Mouse (Mus musculus) hindbrain, embryonic 16.5 days (tissue): ENCODE measurements around the gene Sun2. TPM values are rescaled to one million over a fixed set of nuclear protein-coding genes. Genes with fewer than 3 reads are reported as not detected.

Source experiments
- ATAC-seq: fragments of 200-750 bp; cut with Nextera tagmentation; 2 replicates; pipeline ENCODE4 v1.8.0; 2017; ENCODE audit warnings: moderate TSS enrichment, moderate library complexity
- H3K27ac ChIP-seq: fragments of 300-500 bp; sonication (generic); 2 replicates; pipeline ENCODE4 v1.5.1; 2014; ENCODE audit warnings: low read depth, mild to moderate bottlenecking, control low read depth, low read length, moderate library complexity
- H3K27me3 ChIP-seq: fragments of 300-500 bp; sonication (generic); replicated peaks from 2 replicates; pipeline ENCODE4 v1.6.1; 2014; ENCODE audit warnings: low read length; ENCODE audit not compliant: control insufficient read depth, insufficient read depth
- H3K36me3 ChIP-seq: fragments of 300-500 bp; sonication (generic); 2 replicates; pipeline ENCODE4 v1.6.1; 2014; ENCODE audit warnings: mild to moderate bottlenecking, low read length, moderate library complexity, mixed read lengths; ENCODE audit not compliant: control insufficient read depth, insufficient read depth
- H3K4me1 ChIP-seq: fragments of 300-500 bp; sonication (generic); 2 replicates; pipeline ENCODE4 v1.6.1; 2014; ENCODE audit warnings: low read depth, low read length; ENCODE audit not compliant: control insufficient read depth, insufficient read depth
- H3K4me2 ChIP-seq: fragments of 300-500 bp; sonication (generic); 2 replicates; pipeline ENCODE4 v1.6.1; 2014; ENCODE audit warnings: mild to moderate bottlenecking, low read length, control low read depth, moderate library complexity
- H3K4me3 ChIP-seq: fragments of 300-500 bp; sonication (generic); 2 replicates; pipeline ENCODE4 v1.5.1; 2014; ENCODE audit warnings: mild to moderate bottlenecking, low read length, control low read depth, moderate library complexity
- H3K9ac ChIP-seq: fragments of 300-500 bp; sonication (generic); 2 replicates; pipeline ENCODE4 v1.6.1; 2014; ENCODE audit warnings: low read depth, mild to moderate bottlenecking, control low read depth, low read length, moderate library complexity
- H3K9me3 ChIP-seq: fragments of 300-500 bp; sonication (generic); 2 replicates; pipeline ENCODE4 v1.6.1; 2014; ENCODE audit warnings: mild to moderate bottlenecking, low read length, moderate library complexity; ENCODE audit not compliant: control insufficient read depth
- WGBS: fragments of 180-500 bp; shearing (Covaris S2); extraction: QIAGEN DNeasy Blood & Tissue Kit; methylation state at CpG from one replicate; pipeline ENCODE4 v1.1.7; 2014; 5-methylcytosine and 5-hydroxymethylcytosine counted together
- polyA plus RNA-seq: library from polyadenylated mRNA; unstranded; fragments of >200 nt; fragmentation: Nextera tagmentation; extraction: Ambion mirVana; gene quantifications from 2 replicates; pipeline ENCODE4 v1.2.1, GENCODE M21; 2015

Sun2 gene
- polyA plus RNA-seq, 1 experiment from 2014 or later, result 4.7 TPM

- 86% methylated on average over 8 of the region's 8 CpGs for WGBS
- ATAC-seq, result no peak
- Histone ChIP-seq H3K27me3 (no peaks in the 10 kb centered on the region), H3K36me3 (no peaks in the 10 kb centered on the region), H3K4me2 (no peak overlapping the region), H3K4me1 (no peaks in the 10 kb centered on the region), H3K9me3 (no peaks in the 10 kb centered on the region), H3K27ac (no peak overlapping the region), H3K4me3 (no peak overlapping the region), H3K9ac (no peak overlapping the region)
Observed at GRCm38 (mm10) chr15:79750266-79750665, 7.9 kb upstream of the Sun2 start.

- Histone ChIP-seq H3K4me3 (no peak overlapping the region), H3K9ac (no peak overlapping the region), H3K27me3 (no peaks in the 10 kb centered on the region), H3K4me2 (no peak overlapping the region), H3K36me3 (no peaks in the 10 kb centered on the region), H3K9me3 (no peaks in the 10 kb centered on the region), H3K4me1 (no peaks in the 10 kb centered on the region), H3K27ac (no peak overlapping the region)
- no peak for ATAC-seq
- 92% methylated on average over 7 of the region's 7 CpGs for WGBS
Observed at GRCm38 (mm10) chr15:79749162-79749561, 6.8 kb upstream of the Sun2 start.

GRCm38 (mm10) chr15:79747998-79748397 lies 5.7 kb upstream of the Sun2 start:
- Histone ChIP-seq H3K9ac (no peak overlapping the region), H3K4me3 (no peak overlapping the region), H3K36me3 (no peaks in the 10 kb centered on the region), H3K9me3 (no peaks in the 10 kb centered on the region), H3K4me2 (no peak overlapping the region), H3K4me1 (peaks cover under 1% of the 10 kb centered on the region; the same call in 1 of the 2 replicates), H3K27me3 (no peaks in the 10 kb centered on the region), H3K27ac (no peak overlapping the region)
- 49% methylated on average over 11 of the region's 11 CpGs for WGBS
- no peak for ATAC-seq

- Histone ChIP-seq H3K27me3 (no peaks in the 10 kb centered on the region), H3K4me3 (no peak overlapping the region), H3K36me3 (no peaks in the 10 kb centered on the region), H3K4me2 (no peak overlapping the region), H3K27ac (no peak overlapping the region), H3K9me3 (no peaks in the 10 kb centered on the region), H3K4me1 (peaks cover 9% of the 10 kb centered on the region), H3K9ac (no peak overlapping the region)
- ATAC-seq, result no peak
- 84% methylated on average over 5 of the region's 5 CpGs for WGBS
Observed at GRCm38 (mm10) chr15:79745883-79746282, 3.5 kb upstream of the Sun2 start.

GRCm38 (mm10) chr15:79745312-79745711 lies 3.0 kb upstream of the Sun2 start:
- no peak overlapping the region for H3K4me2 ChIP-seq
- WGBS, result 87% methylated on average over 10 of the region's 10 CpGs
- peaks cover 14% of the 10 kb centered on the region for H3K4me1 ChIP-seq
- no peaks in the 10 kb centered on the region for H3K36me3 ChIP-seq
- no peaks in the 10 kb centered on the region for H3K9me3 ChIP-seq
- H3K27me3 ChIP-seq, result no peaks in the 10 kb centered on the region
- H3K4me3 ChIP-seq, result no peak overlapping the region
- no peak overlapping the region for H3K27ac ChIP-seq
- H3K9ac ChIP-seq, result no peak overlapping the region
- ATAC-seq, result no peak

- H3K27ac ChIP-seq, result no peak overlapping the region
- H3K4me1 ChIP-seq, result peaks cover 14% of the 10 kb centered on the region
- H3K9ac ChIP-seq, result no peak overlapping the region
- no peaks in the 10 kb centered on the region for H3K36me3 ChIP-seq
- no peaks in the 10 kb centered on the region for H3K9me3 ChIP-seq
- H3K4me2 ChIP-seq, result no peak overlapping the region
- H3K27me3 ChIP-seq, result no peaks in the 10 kb centered on the region
- H3K4me3 ChIP-seq, result no peak overlapping the region
- WGBS, result 80% methylated on average over 8 of the region's 8 CpGs
- no peak for ATAC-seq
Observed at GRCm38 (mm10) chr15:79744742-79745141, 2.4 kb upstream of the Sun2 start.

GRCm38 (mm10) chr15:79744001-79744400 lies 1.7 kb upstream of the Sun2 start:
- ATAC-seq, result no peak
- H3K27ac ChIP-seq, result no peak overlapping the region
- peaks cover 14% of the 10 kb centered on the region for H3K4me1 ChIP-seq
- no peak overlapping the region for H3K4me3 ChIP-seq
- no peak overlapping the region for H3K9ac ChIP-seq
- 90% methylated on average over 11 of the region's 11 CpGs for whole genome bisulfite sequencing
- no peak overlapping the region for H3K4me2 ChIP-seq
- H3K27me3 ChIP-seq, result no peaks in the 10 kb centered on the region
- H3K9me3 ChIP-seq, result no peaks in the 10 kb centered on the region
- H3K36me3 ChIP-seq, result 0 out of 2 replicates have a peak, but pooled peaks cover under 1% of the 10 kb centered on the region

GRCm38 (mm10) chr15:79742706-79743023 lies 329 bp upstream of the Sun2 start:
- H3K4me2 ChIP-seq, result peak overlapping the region; percentile 80
- no peaks in the 10 kb centered on the region for H3K9me3 ChIP-seq
- H3K27me3 ChIP-seq, result no peaks in the 10 kb centered on the region
- peak overlapping the region; percentile 89 for H3K9ac ChIP-seq
- ATAC-seq, result no peak
- H3K4me3 ChIP-seq, result peak overlapping the region; percentile 98
- WGBS, result under 1% methylated on average over 23 of the region's 23 CpGs
- peaks cover 10% of the 10 kb centered on the region for H3K36me3 ChIP-seq
- peaks cover 14% of the 10 kb centered on the region for H3K4me1 ChIP-seq
- peak overlapping the region; percentile 65 for H3K27ac ChIP-seq

- no peak for ATAC-seq
- 25% methylated on average over 14 of the region's 14 CpGs for WGBS
- no peak overlapping the region for H3K27ac ChIP-seq
Observed at GRCm38 (mm10) chr15:79741173-79741858, 1.0 kb downstream of the Sun2 start.

More at GRCm38 (mm10) chr15:79741173-79741858, 1.0 kb downstream of the Sun2 start:
- Histone ChIP-seq H3K4me2 (peak overlapping the region; percentile 80), H3K4me1 (peaks cover 14% of the 10 kb centered on the region), H3K9me3 (no peaks in the 10 kb centered on the region), H3K36me3 (peaks cover 16% of the 10 kb centered on the region), H3K4me3 (peak overlapping the region; percentile 98), H3K27me3 (no peaks in the 10 kb centered on the region), H3K9ac (peak overlapping the region; percentile 89)
